Mouse (Mus musculus) cortical plate, adult 2 months (tissue): ENCODE measurements around the gene Spg20.

ENCODE experiments used
- CTCF ChIP-seq: fragments of 200-500 bp; IDR thresholded peaks from 2 replicates; pipeline ENCODE4 v1.5.1; 2011; ENCODE audit warnings: mild to moderate bottlenecking, control low read depth, low read length; ENCODE audit not compliant: insufficient read depth; ENCODE audit errors: extremely low read depth
- POLR2A ChIP-seq: fragments of 200-500 bp; IDR thresholded peaks from 2 replicates; pipeline ENCODE4 v1.6.1; 2011; ENCODE audit warnings: mild to moderate bottlenecking, low read length, control low read depth; ENCODE audit not compliant: insufficient read depth; ENCODE audit errors: extremely low read depth

DNA sequence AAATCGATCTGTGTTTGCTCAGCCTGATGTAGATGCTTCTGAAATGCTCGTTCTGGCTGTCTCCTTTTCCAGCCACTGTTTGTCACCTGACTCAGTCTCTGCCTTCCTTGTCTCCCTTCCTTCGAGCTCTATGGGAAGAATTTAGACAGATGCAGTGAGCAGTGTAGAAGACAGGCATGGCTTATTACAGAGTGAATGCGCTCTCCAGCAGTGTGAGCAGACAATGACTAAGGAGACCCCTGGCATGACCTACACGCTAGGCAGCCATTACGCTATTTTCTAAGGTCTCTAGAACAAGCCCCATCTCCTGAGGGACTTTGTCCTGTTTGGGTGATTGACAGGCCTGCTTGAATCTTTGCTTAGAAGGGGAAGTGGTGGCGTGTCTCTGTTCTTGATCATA, 49.2 kb downstream of the Spg20 start:
- TF ChIP-seq POLR2A (no peak), CTCF (no peak)
